Comparison of ENCODE assay signal across 10 mouse cellular contexts in the genomic region with DNA sequence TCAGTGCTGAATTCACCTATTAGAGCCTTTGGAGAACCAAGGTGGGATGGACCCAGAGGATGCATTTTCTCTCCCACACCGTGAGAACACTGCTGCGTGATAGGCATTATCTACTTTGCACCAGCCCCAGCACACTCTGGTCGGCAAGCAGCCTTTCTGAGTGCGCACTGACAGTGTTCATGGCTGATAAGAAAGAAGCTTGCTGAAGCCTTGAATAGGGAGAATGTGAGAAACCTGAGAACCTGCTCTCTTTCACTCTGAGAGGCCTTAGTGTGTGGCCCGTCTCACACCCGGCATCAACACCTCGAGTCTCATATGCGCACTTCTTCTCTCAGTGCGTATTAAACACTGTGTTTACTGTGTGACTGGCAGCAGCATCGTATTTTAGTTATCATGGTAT. TPM values are rescaled to one million over a fixed set of nuclear protein-coding genes. Genes with fewer than 3 reads are reported as not detected.
DNase-seq lines count a peak whose midpoint lies in the region; ATAC-seq and TF ChIP-seq lines count a peak whose summit lies in the region.
"Had no signal": no experiment of that assay in that cellular context is flagged by ENCODE, and none has a peak within 500 bp of the region (broad histone marks: within the 10 kb centered on the region; RNA-seq: fewer than 3 reads in every experiment).

No protein-coding gene starts in this region.

- no peak for DNase-seq in lung, postnatal 25 days (ENCODE audit: low spot score)
- DNase-seq in embryo, embryonic 11.5 days (ENCODE audit: low read depth, low spot score), result peak; percentile 5
- DNase-seq in liver, postnatal 0 days, result peak; percentile 71
- no peak for DNase-seq in cerebellum, adult 11 months
- DNase-seq in thymus, postnatal 10 days (ENCODE audit: low spot score in 2 of 2), result no peak
- DNase-seq in cerebellum, adult 8-10 months, result no peak
- DNase-seq: heart, postnatal 4 days; kidney, adult 8-10 months had no signal

- H3K4me1 ChIP-seq in lung, embryonic 15.5 days, result peaks cover 6% of the 10 kb centered on the region; the same call in 1 of the 2 replicates
- peaks cover 31% of the 10 kb centered on the region for H3K4me1 ChIP-seq in liver, postnatal 0 days (ENCODE audit: insufficient read depth)

- no peak overlapping the region for H3K4me2 ChIP-seq in lung, embryonic 15.5 days
- H3K4me2 ChIP-seq in liver, postnatal 0 days (ENCODE audit: low read depth, low read length), result peak overlapping the region; percentile 44

- peak; percentile 75; the same call in 1 of the 2 replicates for ATAC-seq in lung, embryonic 15.5 days (ENCODE audit: borderline replicate concordance, extremely low read depth, low FRiP score, low TSS enrichment)
- peak; percentile 100 for ATAC-seq in liver, postnatal 0 days
- ATAC-seq: midbrain, embryonic 16.5 days had no signal

- no peak overlapping the region for H3K9ac ChIP-seq in lung, embryonic 15.5 days
- no peak overlapping the region for H3K9ac ChIP-seq in liver, postnatal 0 days (replicated peaks)

- peak; percentile 98 for TF ChIP-seq EP300 in liver, postnatal 0 days (IDR thresholded peaks at IDR 0.05; ENCODE audit: low read depth)

- no peaks in the 10 kb centered on the region for H3K36me3 ChIP-seq in lung, embryonic 15.5 days
- H3K36me3 ChIP-seq in liver, postnatal 0 days (replicated peaks; ENCODE audit: insufficient read depth, low read length), result no peaks in the 10 kb centered on the region

- no peak overlapping the region for H3K27ac ChIP-seq in lung, embryonic 15.5 days
- H3K27ac ChIP-seq in liver, postnatal 0 days (ENCODE audit: low read depth), result peak overlapping the region; percentile 92

- H3K9me3 ChIP-seq in lung, embryonic 15.5 days, result no peaks in the 10 kb centered on the region
- no peaks in the 10 kb centered on the region for H3K9me3 ChIP-seq in liver, postnatal 0 days (ENCODE audit: low read length)

- 50% methylated on average over 10 of the region's 10 CpGs for WGBS in lung, embryonic 15.5 days
- WGBS in liver, postnatal 0 days (ENCODE audit: insufficient replicate concordance), result 50% methylated on average over 10 of the region's 10 CpGs

- no peak overlapping the region for H3K4me3 ChIP-seq in lung, embryonic 15.5 days
- no peak overlapping the region for H3K4me3 ChIP-seq in liver, postnatal 0 days (ENCODE audit: low read depth, low read length)

- H3K27me3 ChIP-seq in lung, embryonic 15.5 days, result no peaks in the 10 kb centered on the region
- H3K27me3 ChIP-seq in liver, postnatal 0 days (ENCODE audit: insufficient read depth, low read length), result no peaks in the 10 kb centered on the region

- TF ChIP-seq CTCF in liver, postnatal 0 days (IDR thresholded peaks at IDR 0.05; ENCODE audit: low read depth), result no peak

RNA-seq across cellular contexts. Expression of gene Lcp1, which starts 7.6 kb away (rescaled TPM):
- polyA plus RNA-seq in lung, embryonic 15.5 days (2015; fragmentation: Nextera tagmentation; extraction: Ambion mirVana), result 53.4 and 62.6 TPM in 2 replicates
- 39.4 and 45.5 TPM in 2 replicates for polyA plus RNA-seq in liver, postnatal 0 days (2015; fragmentation: Nextera tagmentation; extraction: Ambion mirVana)

RNA-seq across cellular contexts. Expression of gene Lrrc63, which starts 7.8 kb away (rescaled TPM):
- polyA plus RNA-seq in lung, embryonic 15.5 days (2015; fragmentation: Nextera tagmentation; extraction: Ambion mirVana), result 0.06 TPM in 1 of 2 replicates, not detected in the other
- not detected in 2 replicates for polyA plus RNA-seq in liver, postnatal 0 days (2015; fragmentation: Nextera tagmentation; extraction: Ambion mirVana)
- polyA plus RNA-seq: midbrain, embryonic 16.5 days had no signal

Comparison
In these comparisons a context has a peak if more than half of its experiments do, and no peak if none do; other contexts are left out.
1. DNase-seq: peak in embryo, embryonic 11.5 days (single experiment) and liver, postnatal 0 days (single experiment); none in lung, postnatal 25 days (single experiment), cerebellum, adult 11 months (single experiment), thymus, postnatal 10 days (0 of 2) and cerebellum, adult 8-10 months (single experiment).